Mouse (Mus musculus): ENCODE data around the gene Tpgs1.

The Tpgs1 gene

DNA sequence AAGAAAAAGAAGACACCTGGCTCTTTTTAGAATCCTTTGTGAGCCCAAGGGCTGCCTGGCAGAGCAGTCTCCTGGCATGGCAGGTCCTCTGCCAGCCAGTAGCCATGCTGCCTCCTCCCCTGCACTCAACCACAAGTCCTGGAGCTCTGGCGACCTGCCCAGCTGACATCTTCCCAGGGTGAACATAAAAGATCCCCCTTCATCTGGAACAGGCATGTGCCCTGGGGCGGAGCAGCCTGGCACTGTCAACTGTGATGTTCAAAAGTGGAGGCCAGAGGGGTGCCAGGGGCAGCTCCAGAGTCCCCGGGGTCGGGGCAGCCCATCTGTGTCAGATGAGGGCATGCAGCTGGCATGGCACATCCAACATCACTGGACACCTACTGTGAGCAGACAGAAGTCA lies 45.8 kb downstream of the Tpgs1 start:
- DNase-seq: peak; percentile 53

DNA sequence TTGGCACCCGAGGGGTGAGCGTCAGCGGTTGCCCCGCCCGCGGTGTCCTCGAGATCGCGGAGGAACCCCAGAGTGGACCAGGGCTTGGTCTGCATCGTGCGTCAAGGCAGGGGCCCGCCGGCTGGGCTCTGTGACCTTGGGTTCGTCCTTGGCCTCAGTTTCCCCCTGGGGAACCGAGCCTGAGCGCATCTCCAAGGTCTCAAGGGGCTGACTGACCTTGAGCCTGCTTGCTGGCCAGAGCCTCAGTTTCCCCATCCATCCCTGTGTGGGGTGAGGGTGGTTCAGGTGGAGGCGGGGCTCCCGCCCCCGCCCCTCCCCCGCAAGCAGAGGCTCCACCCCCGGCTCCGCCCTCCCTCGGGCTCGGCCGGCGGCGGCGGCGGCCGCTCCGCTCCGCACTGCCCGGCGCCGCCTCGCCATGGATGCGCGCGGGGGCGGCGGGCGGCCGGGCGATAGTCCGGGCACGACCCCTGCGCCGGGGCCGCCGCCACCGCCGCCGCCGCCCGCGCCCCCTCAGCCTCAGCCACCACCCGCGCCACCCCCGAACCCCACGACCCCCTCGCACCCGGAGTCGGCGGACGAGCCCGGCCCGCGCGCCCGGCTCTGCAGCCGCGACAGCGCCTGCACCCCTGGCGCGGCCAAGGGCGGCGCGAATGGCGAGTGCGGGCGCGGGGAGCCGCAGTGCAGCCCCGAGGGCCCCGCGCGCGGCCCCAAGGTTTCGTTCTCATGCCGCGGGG lies 47.3 kb downstream of the Tpgs1 start, which contains the start of gene Hcn2:
Gene Hcn2 (plus strand): TSS at position 381 of the 734 bp plus-strand sequence.
- peak; percentile 44 for DNase-seq

DNA sequence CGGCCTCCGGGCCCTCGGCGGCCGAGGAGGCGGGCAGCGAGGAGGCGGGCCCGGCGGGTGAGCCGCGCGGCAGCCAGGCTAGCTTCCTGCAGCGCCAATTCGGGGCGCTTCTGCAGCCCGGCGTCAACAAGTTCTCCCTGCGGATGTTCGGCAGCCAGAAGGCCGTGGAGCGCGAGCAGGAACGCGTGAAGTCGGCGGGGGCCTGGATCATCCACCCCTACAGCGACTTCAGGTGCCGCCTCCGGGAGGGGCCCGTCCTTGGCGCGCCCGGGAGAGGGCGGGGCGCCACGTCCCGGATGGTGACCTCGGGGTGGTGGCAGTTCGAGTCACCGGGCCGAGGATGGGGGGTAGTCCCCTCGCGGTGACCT lies 47.8 kb downstream of the Tpgs1 start:
- peak; percentile 51 for DNase-seq

GRCm38 (mm10) chr10:79717640-79718357 lies 48.6 kb downstream of the Tpgs1 start:
- peak; percentile 58 for DNase-seq

DNA sequence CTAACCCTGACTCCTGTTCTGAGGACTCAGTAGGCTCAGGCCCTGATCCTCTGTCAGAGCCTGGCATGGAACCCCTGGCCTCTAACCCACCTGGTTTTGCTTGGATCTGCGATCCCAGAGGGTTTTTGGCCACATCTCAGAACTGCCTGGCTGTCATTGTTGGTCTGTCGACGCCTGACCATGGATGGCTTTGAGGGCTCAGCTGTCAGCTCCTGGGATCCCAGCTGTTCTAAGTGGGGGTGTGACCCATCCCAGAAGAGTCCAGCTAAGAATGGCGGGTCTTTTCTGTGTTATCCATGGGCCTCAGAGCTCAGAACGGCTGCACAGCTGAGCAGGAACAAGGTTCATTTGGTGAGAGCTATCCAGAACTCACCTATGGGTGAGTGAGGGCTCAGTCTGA lies 51.9 kb downstream of the Tpgs1 start:
- DNase-seq: no peak

DNA sequence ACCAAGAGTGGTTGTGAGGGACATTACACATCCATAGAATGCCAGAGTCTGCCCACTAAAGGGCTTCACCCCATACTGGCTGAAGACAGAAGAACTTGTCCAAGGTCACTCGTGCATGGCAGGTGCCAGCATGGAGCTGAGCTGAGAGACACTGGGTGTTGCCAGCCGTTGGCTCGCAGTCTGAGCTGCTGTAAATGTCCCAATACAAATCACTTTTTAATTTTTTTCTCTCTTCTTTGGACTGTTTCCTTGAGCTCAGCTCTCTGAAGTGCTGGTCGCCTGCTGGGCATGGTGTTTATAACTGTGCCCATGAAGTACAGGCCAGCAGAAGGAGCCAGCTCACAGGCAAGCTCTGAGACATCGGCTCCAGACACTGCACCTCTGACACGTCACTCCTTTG lies 53.9 kb downstream of the Tpgs1 start:
- DNase-seq: no peak

- no peak for DNase-seq
Observed at GRCm38 (mm10) chr10:79723692-79724091, 54.5 kb downstream of the Tpgs1 start.
